8 mouse cellular contexts compared by ENCODE assay signal in genomic region chr8:34325841-34326613, GRCm38 (mm10).
DNase-seq lines count a peak whose midpoint lies in the region; ATAC-seq and TF ChIP-seq lines count a peak whose summit lies in the region.

No protein-coding gene starts in this region.

- H3K9ac ChIP-seq in heart, embryonic 11.5 days (ENCODE audit: low read depth, low read length): peak overlapping the region; percentile 39; the same call in 1 of the 2 replicates
- H3K9ac ChIP-seq in heart, adult 2 months (ENCODE audit: low read depth, low read length): no peak overlapping the region
- H3K9ac ChIP-seq in embryonic facial prominence, embryonic 15.5 days: no peak overlapping the region
- peak overlapping the region; percentile 36; the same call in 1 of the 2 replicates for H3K9ac ChIP-seq in neural tube, embryonic 12.5 days

- H3K36me3 ChIP-seq in heart, embryonic 11.5 days (ENCODE audit: control insufficient read depth, insufficient read depth, low read length): no peaks in the 10 kb centered on the region
- no peaks in the 10 kb centered on the region for H3K36me3 ChIP-seq in heart, adult 2 months (ENCODE audit: control insufficient read depth, insufficient read depth, low read length)
- no peaks in the 10 kb centered on the region for H3K36me3 ChIP-seq in embryonic facial prominence, embryonic 15.5 days
- H3K36me3 ChIP-seq in neural tube, embryonic 12.5 days: no peaks in the 10 kb centered on the region

- H3K9me3 ChIP-seq in heart, embryonic 11.5 days (replicated peaks; ENCODE audit: control insufficient read depth, low read length): no peaks in the 10 kb centered on the region
- H3K9me3 ChIP-seq in embryonic facial prominence, embryonic 15.5 days (replicated peaks): no peaks in the 10 kb centered on the region
- no peaks in the 10 kb centered on the region for H3K9me3 ChIP-seq in neural tube, embryonic 12.5 days

- no peak for TF ChIP-seq POLR2A in heart, adult 2 months (IDR thresholded peaks at IDR 0.05; ENCODE audit: insufficient read depth, low read depth, low read length)

- intact Hi-C loops in heart, adult 2 months (cut with DNase I): no loop called here
- intact Hi-C loops in left cerebral cortex, adult 2 months (cut with DNase I): loop anchor here (5.0 kb wide), 1 partner anchor 109 kb away; no protein-coding TSS in a partner anchor

- H3K4me1 ChIP-seq in heart, embryonic 11.5 days (ENCODE audit: control insufficient read depth, insufficient read depth, low read length): peaks cover 6% of the 10 kb centered on the region; the same call in 1 of the 2 replicates
- H3K4me1 ChIP-seq in heart, adult 2 months (ENCODE audit: control insufficient read depth, insufficient read depth, low read length): no peaks in the 10 kb centered on the region
- peaks cover 6% of the 10 kb centered on the region for H3K4me1 ChIP-seq in embryonic facial prominence, embryonic 15.5 days
- H3K4me1 ChIP-seq in neural tube, embryonic 12.5 days: peaks cover 30% of the 10 kb centered on the region

- no peak for DNase-seq in heart, adult 2 months
- DNase-seq in Patski (ENCODE audit: low read depth, low spot score): peak; percentile 2
- DNase-seq in left cerebral cortex, adult 2 months (ENCODE audit: extremely low spot score in 1 of 2, low spot score in 2 of 2): peak; percentile 31 to 44
- no peak for DNase-seq in urinary bladder, postnatal 25 days (ENCODE audit: low spot score)

- TF ChIP-seq CTCF in heart, adult 2 months (IDR thresholded peaks at IDR 0.05): no peak
- TF ChIP-seq CTCF in Patski (IDR thresholded peaks at IDR 0.05): no peak
- no peak for TF ChIP-seq CTCF in left cerebral cortex, adult 2 months (IDR thresholded peaks at IDR 0.05)

- TF ChIP-seq EP300 in heart, adult 2 months (IDR thresholded peaks at IDR 0.05; ENCODE audit: insufficient read depth, low read depth, low read length): no peak

- POLR2A ChIA-PET in Patski (lab: Charles Lee): no interaction called here

- peaks cover 5% of the 10 kb centered on the region; the same call in 1 of the 2 replicates for H3K27me3 ChIP-seq in heart, embryonic 11.5 days (ENCODE audit: control insufficient read depth, insufficient read depth, low read length)
- no peaks in the 10 kb centered on the region for H3K27me3 ChIP-seq in heart, adult 2 months (ENCODE audit: control insufficient read depth, insufficient read depth, low read length)
- H3K27me3 ChIP-seq in Patski: no peaks in the 10 kb centered on the region
- H3K27me3 ChIP-seq in embryonic facial prominence, embryonic 15.5 days: peaks cover 9% of the 10 kb centered on the region
- no peaks in the 10 kb centered on the region for H3K27me3 ChIP-seq in neural tube, embryonic 12.5 days (replicated peaks)

- in situ Hi-C loops in Patski (cut with MboI; ENCODE audit: low pct_unique_long_range_greater_than_20kb): no loop called here

- CTCF ChIA-PET in Patski (lab: Charles Lee): interaction anchor here (1.0 kb wide), 1 partner anchor 17 kb away, joined by 5 read pairs; no protein-coding TSS in a partner anchor

- peak overlapping the region; percentile 33 for H3K4me3 ChIP-seq in heart, embryonic 11.5 days (ENCODE audit: low read depth, low read length)
- no peak overlapping the region for H3K4me3 ChIP-seq in heart, adult 2 months
- H3K4me3 ChIP-seq in embryonic facial prominence, embryonic 15.5 days (replicated peaks): peak overlapping the region; percentile 18
- H3K4me3 ChIP-seq in left cerebral cortex, adult 2 months: peak overlapping the region; percentile 30
- peak overlapping the region; percentile 18 for H3K4me3 ChIP-seq in neural tube, embryonic 12.5 days

- WGBS in heart, embryonic 11.5 days (ENCODE audit: insufficient replicate concordance): 3% methylated on average over 14 of the region's 17 CpGs
- WGBS in heart, adult 2 months: 10% methylated on average over 14 of the region's 17 CpGs
- WGBS in embryonic facial prominence, embryonic 15.5 days: 2% methylated on average over 14 of the region's 17 CpGs
- WGBS in neural tube, embryonic 12.5 days: 2% methylated on average over 13 of the region's 17 CpGs

- peak overlapping the region; percentile 72 for H3K4me2 ChIP-seq in heart, embryonic 11.5 days
- peak overlapping the region; percentile 48 for H3K4me2 ChIP-seq in embryonic facial prominence, embryonic 15.5 days (replicated peaks)
- H3K4me2 ChIP-seq in neural tube, embryonic 12.5 days (replicated peaks): peak overlapping the region; percentile 62

- no peaks in the 10 kb centered on the region for H3K79me2 ChIP-seq in heart, adult 2 months (replicated peaks; ENCODE audit: control insufficient read depth, insufficient read depth, low read length)

- ATAC-seq in heart, embryonic 11.5 days (replicated peaks; ENCODE audit: insufficient number of reproducible peaks, low FRiP score, low TSS enrichment): no peak
- ATAC-seq in Patski: no peak
- ATAC-seq in embryonic facial prominence, embryonic 15.5 days (ENCODE audit: insufficient number of reproducible peaks, low FRiP score, low TSS enrichment, low read depth): no peak
- peak; percentile 88 for ATAC-seq in neural tube, embryonic 12.5 days (ENCODE audit: low FRiP score, low read depth)
- no peak for ATAC-seq in CD4-positive, CD25-positive, alpha-beta regulatory T cell, adult 4 months

- no peak overlapping the region for H3K27ac ChIP-seq in heart, embryonic 11.5 days (ENCODE audit: low read depth, low read length)
- H3K27ac ChIP-seq in heart, adult 2 months: no peak overlapping the region
- H3K27ac ChIP-seq in embryonic facial prominence, embryonic 15.5 days (replicated peaks): no peak overlapping the region
- peak overlapping the region; percentile 71; the same call in 1 of the 2 replicates for H3K27ac ChIP-seq in left cerebral cortex, adult 2 months
- H3K27ac ChIP-seq in neural tube, embryonic 12.5 days: peak overlapping the region; percentile 65

Comparison
In these comparisons a context has a peak if more than half of its experiments do, and no peak if none do; other contexts are left out.
1. H3K9ac ChIP-seq: peak in heart, embryonic 11.5 days (single experiment) and neural tube, embryonic 12.5 days (single experiment); none in heart, adult 2 months (single experiment) and embryonic facial prominence, embryonic 15.5 days (single experiment).
2. H3K27ac ChIP-seq: peak in left cerebral cortex, adult 2 months (single experiment) and neural tube, embryonic 12.5 days (single experiment); none in heart, embryonic 11.5 days (single experiment), heart, adult 2 months (single experiment) and embryonic facial prominence, embryonic 15.5 days (single experiment).
3. DNase-seq: peak in Patski (single experiment) and left cerebral cortex, adult 2 months (2 of 2); none in heart, adult 2 months (0 of 2) and urinary bladder, postnatal 25 days (single experiment).
4. Peak in every context shown above with its lines, with median percentiles within 50 percentile points of each other: H3K4me2 ChIP-seq.